Mouse (Mus musculus) gastrocnemius, postnatal 14 days (tissue): ENCODE data around the gene Gm20388. TPM values are rescaled to one million over a fixed set of nuclear protein-coding genes. Genes with fewer than 3 reads are reported as not detected.

Source experiments
- DNase-seq: peaks from one replicate; pipeline ENCODE4 v3.0.0; 2021; ENCODE audit warnings: mixed read lengths
- intact Hi-C: fragments of 180-260 bp; cut with DNase I; formaldehyde crosslinking; loops from one replicate; pipeline ENCODE4 v1.15.1; 2025; ENCODE audit warnings: low total_unique reads
- total RNA-seq, 2 experiments: library from RNA; stranded (reverse); gene quantifications; 2 replicates each; pipeline ENCODE4 v1.2.3; 2021

Gene Gm20388
- total RNA-seq, 2 experiments from 2014 or later: 5.6 to 6.0 TPM

GRCm38 (mm10) chr8:123887163-123887562, 3976.5 kb downstream of the Gm20388 start:
- intact Hi-C loops: no loop called here
- DNase-seq: no peak

GRCm38 (mm10) chr8:123887956-123888355, 3977.3 kb downstream of the Gm20388 start:
- intact Hi-C loops: no loop called here
- DNase-seq: no peak

- DNase-seq: peak; percentile 53
- intact Hi-C loops: no loop called here
Observed at GRCm38 (mm10) chr8:123889797-123890196, 3979.2 kb downstream of the Gm20388 start.

- intact Hi-C loops: no loop called here
- peak; percentile 71 for DNase-seq
Observed at GRCm38 (mm10) chr8:123891271-123891670, 3980.6 kb downstream of the Gm20388 start.

- intact Hi-C loops: no loop called here
- peak; percentile 59 for DNase-seq
Observed at GRCm38 (mm10) chr8:123891883-123892585, 3981.4 kb downstream of the Gm20388 start.

GRCm38 (mm10) chr8:123892586-123893155, 3982.0 kb downstream of the Gm20388 start:
- DNase-seq: peak; percentile 36
- intact Hi-C loops: no loop called here

- intact Hi-C loops: no loop called here
- peak; percentile 38 for DNase-seq
Observed at GRCm38 (mm10) chr8:123893413-123893812, 3982.8 kb downstream of the Gm20388 start.

GRCm38 (mm10) chr8:123894502-123895097, 3984.0 kb downstream of the Gm20388 start, which contains the start of gene Acta1:
Gene Acta1 (minus strand): TSS chr8:123894751.
- DNase-seq: peak; percentile 89
- intact Hi-C loops: no loop called here

- peak; percentile 67 for DNase-seq
- intact Hi-C loops: no loop called here
Observed at GRCm38 (mm10) chr8:123895230-123895629, 3984.6 kb downstream of the Gm20388 start.

GRCm38 (mm10) chr8:123895680-123896365, 3985.2 kb downstream of the Gm20388 start:
- peak; percentile 68 for DNase-seq

GRCm38 (mm10) chr8:123896366-123896761, 3985.7 kb downstream of the Gm20388 start:
- intact Hi-C loops: no loop called here
- DNase-seq: no peak

More at GRCm38 (mm10) chr8:123895680-123896365, 3985.2 kb downstream of the Gm20388 start:
- intact Hi-C loops: no loop called here

- intact Hi-C loops: no loop called here
- no peak for DNase-seq
Observed at GRCm38 (mm10) chr8:123896774-123897173, 3986.1 kb downstream of the Gm20388 start.

GRCm38 (mm10) chr8:123898576-123898975, 3987.9 kb downstream of the Gm20388 start:
- no peak for DNase-seq
- intact Hi-C loops: no loop called here

GRCm38 (mm10) chr8:123899366-123899765, 3988.7 kb downstream of the Gm20388 start:
- intact Hi-C loops: no loop called here
- no peak for DNase-seq

- DNase-seq: no peak
- intact Hi-C loops: no loop called here
Observed at GRCm38 (mm10) chr8:123902653-123903052, 3992.0 kb downstream of the Gm20388 start.

GRCm38 (mm10) chr8:123907604-123908003, 3997.0 kb downstream of the Gm20388 start:
- no peak for DNase-seq
- intact Hi-C loops: no loop called here

- no peak for DNase-seq
- intact Hi-C loops: no loop called here
Observed at GRCm38 (mm10) chr8:123912265-123912664, 4001.6 kb downstream of the Gm20388 start.

GRCm38 (mm10) chr8:123914635-123915034, 4004.0 kb downstream of the Gm20388 start:
- intact Hi-C loops: no loop called here
- DNase-seq: no peak

- intact Hi-C loops: loop anchor here (5.0 kb wide), 1 partner anchor 428 kb away; no protein-coding TSS in a partner anchor
- DNase-seq: peak; percentile 79
Observed at GRCm38 (mm10) chr8:123924719-123925118, 4014.1 kb downstream of the Gm20388 start.

GRCm38 (mm10) chr8:123925671-123926070, 4015.0 kb downstream of the Gm20388 start:
- peak; percentile 42 for DNase-seq
- intact Hi-C loops: no loop called here
